Mouse (Mus musculus) granulocyte monocyte progenitor cell, adult 5-6 weeks (primary cell): ENCODE measurements around the gene Prkag1. TPM values are rescaled to one million over a fixed set of nuclear protein-coding genes. Genes with fewer than 3 reads are reported as not detected.
"Not testable (repeated sequence)": the region's sequence is repeated elsewhere in the genome, so short reads cannot be mapped to it uniquely, and the experiment has no call there.

Experiments
- ATAC-seq: replicated peaks from 2 replicates; pipeline ENCODE4 v1.8.0; 2016; ENCODE audit warnings: mild to moderate bottlenecking, moderate TSS enrichment, inconsistent platforms; ENCODE audit not compliant: poor library complexity, severe bottlenecking
- total RNA-seq, 2 experiments: library from RNA; stranded (forward) in 1 of 2; stranded (reverse) in 1 of 2; fragments of 200-712, 200-1000 nt in 1 of 2; fragments of >200 nt in 1 of 2; fragmentation: Nextera tagmentation in 1 of 2; gene quantifications; 2 replicates each; pipeline ENCODE4 v1.2.3; 2014 to 2017

The Prkag1 gene
- total RNA-seq, 2 experiments from 2014 or later, result 63.8 to 85.0 TPM

- peak; percentile 47 for ATAC-seq
Observed at GRCm38 (mm10) chr15:98831684-98832035, 339 bp upstream of the Prkag1 start.

GRCm38 (mm10) chr15:98827611-98828011, 3.7 kb downstream of the Prkag1 start:
- no peak for ATAC-seq

- no peak for ATAC-seq
Observed at GRCm38 (mm10) chr15:98823434-98823833, 7.9 kb downstream of the Prkag1 start.

- no peak for ATAC-seq
Observed at GRCm38 (mm10) chr15:98822147-98822546, 9.2 kb downstream of the Prkag1 start.

- ATAC-seq, result peak; percentile 46
Observed at GRCm38 (mm10) chr15:98821403-98821802, 9.9 kb downstream of the Prkag1 start.

- no peak for ATAC-seq
Observed at GRCm38 (mm10) chr15:98820937-98821336, 10.4 kb downstream of the Prkag1 start.

- no peak for ATAC-seq
Observed at GRCm38 (mm10) chr15:98818171-98818570, 13.2 kb downstream of the Prkag1 start.

GRCm38 (mm10) chr15:98812741-98813424, 18.4 kb downstream of the Prkag1 start:
- ATAC-seq, result no peak

- ATAC-seq, result not testable (repeated sequence)
Observed at GRCm38 (mm10) chr15:98810212-98810611, 21.1 kb downstream of the Prkag1 start.

GRCm38 (mm10) chr15:98809390-98809789, 21.9 kb downstream of the Prkag1 start, which contains the start of gene Ddn:
TSS of gene Ddn (minus strand) at chr15:98809490.
- ATAC-seq, result no peak

- ATAC-seq, result no peak
Observed at GRCm38 (mm10) chr15:98808651-98809134, 22.6 kb downstream of the Prkag1 start.

- ATAC-seq, result peak; percentile 29
Observed at GRCm38 (mm10) chr15:98807895-98808650, 23.2 kb downstream of the Prkag1 start.

GRCm38 (mm10) chr15:98806809-98807770, 24.2 kb downstream of the Prkag1 start:
- no peak; the same call in 1 of the 2 replicates for ATAC-seq

- no peak; the same call in 1 of the 2 replicates for ATAC-seq
Observed at GRCm38 (mm10) chr15:98806071-98806808, 25.1 kb downstream of the Prkag1 start.

- ATAC-seq, result peak; percentile 21
Observed at GRCm38 (mm10) chr15:98805324-98806040, 25.8 kb downstream of the Prkag1 start.

GRCm38 (mm10) chr15:98804054-98804453, 27.3 kb downstream of the Prkag1 start:
- peak; percentile 52 for ATAC-seq

- ATAC-seq, result no peak
Observed at GRCm38 (mm10) chr15:98802926-98803325, 28.4 kb downstream of the Prkag1 start.

- peak; percentile 57 for ATAC-seq
Observed at GRCm38 (mm10) chr15:98799396-98799795, 31.9 kb downstream of the Prkag1 start.

GRCm38 (mm10) chr15:98798903-98799302, 32.4 kb downstream of the Prkag1 start:
- no peak for ATAC-seq
